Mouse (Mus musculus) small intestine, adult 2 months (tissue): ENCODE data around the gene Dusp18. TPM values are rescaled to one million over a fixed set of nuclear protein-coding genes. Genes with fewer than 3 reads are reported as not detected.
A peak's percentile ranks its signal among the peaks of the same experiment; 100 is the strongest.

Experiments
- H3K27ac ChIP-seq: fragments of 200-500 bp; 2 replicates; pipeline ENCODE4 v1.5.1; 2012; ENCODE audit warnings: low read depth, low read length, control low read depth, inconsistent platforms; ENCODE audit not compliant: insufficient read depth
- H3K27me3 ChIP-seq: fragments of 200-500 bp; 2 replicates; pipeline ENCODE4 v1.6.1; 2012; ENCODE audit warnings: mild to moderate bottlenecking, moderate library complexity, low read length, inconsistent platforms; ENCODE audit not compliant: control insufficient read depth, insufficient read depth
- H3K36me3 ChIP-seq: fragments of 200-500 bp; 2 replicates; pipeline ENCODE4 v1.6.1; 2012; ENCODE audit warnings: mild to moderate bottlenecking, low read length, control low read depth, inconsistent platforms; ENCODE audit not compliant: control insufficient read depth, insufficient read depth
- H3K4me1 ChIP-seq: fragments of 200-500 bp; 2 replicates; pipeline ENCODE4 v1.6.1; 2012; ENCODE audit warnings: low read length, inconsistent platforms, mixed read lengths; ENCODE audit not compliant: control insufficient read depth, insufficient read depth, insufficient read length
- H3K4me3 ChIP-seq: fragments of 200-500 bp; 2 replicates; pipeline ENCODE4 v1.5.1; 2012; ENCODE audit warnings: low read depth, mild to moderate bottlenecking, control low read depth, inconsistent platforms, low read length, moderate library complexity
- CTCF ChIP-seq: fragments of 200-500 bp; IDR thresholded peaks from 2 replicates; pipeline ENCODE4 v1.5.1; 2012; ENCODE audit warnings: low read depth, mild to moderate bottlenecking, control low read depth, inconsistent platforms, low read length, moderate library complexity, mixed read lengths; ENCODE audit not compliant: insufficient replicate concordance, insufficient read length; ENCODE audit errors: extremely low read depth
- POLR2A ChIP-seq: fragments of 200-500 bp; IDR thresholded peaks from 2 replicates; pipeline ENCODE4 v1.6.1; 2012; ENCODE audit warnings: low read depth, mild to moderate bottlenecking, control low read depth, inconsistent platforms, low read length, moderate library complexity
- WGBS: fragments of 180-500 bp; shearing (Covaris S2); methylation state at CpG from one replicate; pipeline ENCODE4 v1.1.7; 2018; 5-methylcytosine and 5-hydroxymethylcytosine counted together
- polyA plus RNA-seq: library from polyadenylated mRNA; depleted of rRNA; stranded (reverse); fragments of >200 nt; gene quantifications from 2 replicates; pipeline ENCODE4 v1.2.3, GENCODE M21; 2012

Gene Dusp18
- polyA plus RNA-seq, 1 experiment: 2.4 TPM

- Histone ChIP-seq H3K4me3 (no peak overlapping the region), H3K27ac (no peak overlapping the region), H3K27me3 (no peaks in the 10 kb centered on the region), H3K4me1 (peaks cover 4% of the 10 kb centered on the region; the same call in 1 of the 2 replicates), H3K36me3 (peaks cover 30% of the 10 kb centered on the region)
- TF ChIP-seq POLR2A: no peak
- peak; percentile 55; the same call in 1 of the 2 replicates for TF ChIP-seq CTCF
- WGBS: 46% methylated on average over 1 of the region's 1 CpGs
These were observed 23.7 kb downstream of the Dusp18 start for GRCm38 (mm10) chr11:3918738-3919137.

DNA sequence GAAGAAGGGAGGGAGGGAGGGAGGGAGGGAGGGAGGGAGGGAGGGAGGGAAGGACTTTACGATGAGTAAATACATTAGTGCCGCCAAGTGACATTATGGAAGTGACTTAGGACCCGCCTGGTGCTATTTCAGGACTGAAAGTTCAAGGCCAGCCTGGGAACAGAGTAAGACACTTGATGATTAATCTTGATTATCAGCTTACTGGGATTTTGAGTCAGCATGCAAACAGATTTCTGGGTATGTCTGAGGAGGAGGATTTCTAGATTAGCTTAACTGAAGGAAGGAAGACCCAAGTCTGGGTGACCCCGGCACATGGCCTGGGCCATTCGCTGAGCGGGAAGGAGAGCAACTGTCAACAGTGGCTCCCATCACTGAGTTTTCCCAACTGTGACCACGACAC is 25.4 kb downstream of the Dusp18 start:
- Histone ChIP-seq H3K36me3 (peaks cover 46% of the 10 kb centered on the region), H3K27me3 (no peaks in the 10 kb centered on the region), H3K27ac (no peak overlapping the region), H3K4me1 (no peaks in the 10 kb centered on the region), H3K4me3 (no peak overlapping the region)
- no peak for TF ChIP-seq CTCF
- no peak for TF ChIP-seq POLR2A
- WGBS: 80% methylated on average over 7 of the region's 7 CpGs

DNA sequence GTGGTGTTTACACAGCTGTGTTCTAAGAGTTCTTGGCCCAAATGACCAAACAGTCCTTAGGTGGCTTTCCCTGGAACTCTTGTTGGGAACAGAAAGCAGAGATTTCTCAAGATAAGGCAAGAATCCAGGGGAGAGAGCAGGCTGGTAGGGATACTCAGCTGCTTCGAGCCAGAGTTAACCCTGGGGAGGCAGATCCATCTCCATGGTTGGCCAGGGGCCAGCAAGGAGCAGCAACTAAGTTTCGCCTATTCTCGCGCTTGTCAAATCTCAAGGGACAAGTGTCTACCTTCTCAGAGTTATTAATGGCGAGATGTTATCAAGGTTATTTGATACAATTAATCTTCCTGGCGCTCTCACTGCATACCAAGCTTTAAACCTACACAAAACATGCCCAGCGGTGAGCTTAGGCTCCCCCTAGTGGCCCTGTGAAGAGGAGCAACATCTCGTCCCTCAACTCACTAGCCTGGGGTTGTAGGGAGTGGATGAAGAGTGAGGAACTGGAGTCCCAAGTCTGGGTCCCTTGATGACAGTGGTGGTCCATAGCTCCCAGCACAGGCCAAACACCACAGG is 26.3 kb downstream of the Dusp18 start:
- no peaks in the 10 kb centered on the region for H3K27me3 ChIP-seq

DNA sequence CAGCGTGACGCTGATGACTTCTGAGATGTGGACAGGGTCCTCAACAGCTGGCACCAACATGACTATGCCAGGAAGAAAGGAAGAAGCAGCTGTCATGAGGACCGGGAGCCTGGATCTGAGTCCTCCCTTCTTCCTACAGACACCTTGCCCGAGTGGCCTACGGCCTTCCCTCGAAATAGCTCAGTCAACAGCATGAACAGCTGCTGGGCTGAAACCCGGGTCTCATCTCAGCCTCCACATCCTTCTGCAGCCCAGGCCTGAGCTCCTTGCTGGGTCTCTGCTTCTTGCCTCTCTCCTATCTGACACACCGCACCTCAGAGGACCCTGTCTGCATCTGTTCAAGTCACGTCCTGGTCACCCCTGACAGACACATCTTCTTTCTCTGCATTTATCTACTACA is 27.1 kb downstream of the Dusp18 start:
- Histone ChIP-seq H3K4me3 (no peak overlapping the region), H3K4me1 (no peaks in the 10 kb centered on the region), H3K27me3 (no peaks in the 10 kb centered on the region), H3K36me3 (peaks cover 57% of the 10 kb centered on the region), H3K27ac (no peak overlapping the region)
- TF ChIP-seq CTCF: no peak
- TF ChIP-seq POLR2A: no peak
- WGBS: 95% methylated on average over 9 of the region's 9 CpGs

More for the DNA sequence above, 26.3 kb downstream of the Dusp18 start:
- H3K4me3 ChIP-seq: no peak overlapping the region
- no peaks in the 10 kb centered on the region for H3K4me1 ChIP-seq
- peaks cover 53% of the 10 kb centered on the region for H3K36me3 ChIP-seq
- 35% methylated on average over 8 of the region's 8 CpGs for WGBS
- TF ChIP-seq POLR2A (no peak), CTCF (peak; percentile 84; the same call in 1 of the 2 replicates)
- no peak overlapping the region for H3K27ac ChIP-seq

GRCm38 (mm10) chr11:3922731-3923130 is 27.7 kb downstream of the Dusp18 start:
- Histone ChIP-seq H3K4me3 (no peak overlapping the region), H3K36me3 (peaks cover 56% of the 10 kb centered on the region), H3K27me3 (no peaks in the 10 kb centered on the region), H3K27ac (no peak overlapping the region), H3K4me1 (no peaks in the 10 kb centered on the region)
- TF ChIP-seq POLR2A (no peak), CTCF (no peak)
- WGBS: 95% methylated on average over 6 of the region's 6 CpGs

DNA sequence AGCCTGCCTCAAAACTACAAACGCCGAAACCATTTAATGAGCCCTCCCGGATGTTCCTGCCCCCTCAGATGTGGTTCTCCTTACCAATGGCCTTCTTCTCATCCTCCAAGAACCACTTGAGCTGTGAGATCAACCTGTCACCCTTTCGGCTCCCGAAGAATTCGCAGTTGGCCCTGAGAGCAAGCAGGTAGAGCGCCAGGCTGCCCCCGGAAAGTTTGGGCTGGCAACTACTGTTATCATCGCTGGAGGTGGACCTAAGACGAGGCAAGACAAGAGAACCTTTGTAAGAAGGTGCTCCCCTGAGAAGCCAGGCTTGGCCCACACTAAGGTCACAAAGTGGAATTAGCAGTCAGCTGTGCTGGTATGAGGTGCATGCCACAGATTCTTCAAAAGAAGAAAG is 30.9 kb downstream of the Dusp18 start:
- 92% methylated on average over 10 of the region's 10 CpGs for WGBS
- no peak overlapping the region for H3K4me3 ChIP-seq
- peaks cover 45% of the 10 kb centered on the region for H3K36me3 ChIP-seq
- H3K27me3 ChIP-seq: no peaks in the 10 kb centered on the region
- no peak for TF ChIP-seq CTCF
- TF ChIP-seq POLR2A: no peak
- no peak overlapping the region for H3K27ac ChIP-seq
- H3K4me1 ChIP-seq: no peaks in the 10 kb centered on the region; the same call in 1 of the 2 replicates

- Histone ChIP-seq H3K4me1 (no peaks in the 10 kb centered on the region; the same call in 1 of the 2 replicates), H3K36me3 (peaks cover 22% of the 10 kb centered on the region), H3K27me3 (no peaks in the 10 kb centered on the region), H3K4me3 (peak overlapping the region; percentile 68; the same call in 1 of the 2 replicates), H3K27ac (no peak overlapping the region)
- 56% methylated on average over 4 of the region's 4 CpGs for whole genome bisulfite sequencing
- TF ChIP-seq CTCF (no peak), POLR2A (no peak)
These were observed 35.0 kb downstream of the Dusp18 start for GRCm38 (mm10) chr11:3930019-3930418.
